Mouse (Mus musculus): Measurements from ENCODE around the gene Tmcc2. TPM values are rescaled to one million over a fixed set of nuclear protein-coding genes. Genes with fewer than 3 reads are reported as not detected.
A peak's percentile ranks its signal among the peaks of the same experiment; 100 is the strongest.

Tmcc2 gene
- polyA plus RNA-seq, 1 experiment from 2014 or later: 12.0 TPM

GRCm38 (mm10) chr1:132315889-132316624 is 75.0 kb downstream of the Tmcc2 start, which contains the start of gene Nuak2:
Nuak2 (plus strand) TSS chr1:132316126.
- Histone ChIP-seq H3K9me3 (ENCODE audit: control insufficient read depth, low read length) (no peaks in the 10 kb centered on the region), H3K27me3 (ENCODE audit: control insufficient read depth, insufficient read depth, low read length) (peaks cover 2% of the 10 kb centered on the region; the same call in 1 of the 2 replicates), H3K4me1 (replicated peaks; ENCODE audit: control insufficient read depth, insufficient read depth, low read length) (peaks cover 21% of the 10 kb centered on the region), H3K36me3 (ENCODE audit: control insufficient read depth, insufficient read depth, low read length) (peaks cover 4% of the 10 kb centered on the region; the same call in 1 of the 2 replicates), H3K4me2 (replicated peaks; ENCODE audit: low read depth, low read length) (peak within 1 kb of the TSS; percentile 85), H3K9ac (ENCODE audit: low read depth, low read length) (peak within 1 kb of the TSS; percentile 85), H3K4me3 (ENCODE audit: low read depth, low read length) (peak within 1 kb of the TSS; percentile 83), H3K27ac (ENCODE audit: low read depth, low read length) (peak within 1 kb of the TSS; percentile 37; the same call in 1 of the 2 replicates)
- WGBS: under 1% methylated on average over 67 of the region's 67 CpGs
- ATAC-seq (ENCODE audit: low FRiP score): peak; percentile 86
- peak; percentile 91 for DNase-seq (ENCODE audit: low spot score)

GRCm38 (mm10) chr1:132312703-132313102 is 78.4 kb downstream of the Tmcc2 start:
- Histone ChIP-seq H3K4me1 (replicated peaks; ENCODE audit: control insufficient read depth, insufficient read depth, low read length) (0 out of 2 replicates have a peak, but pooled peaks cover 2% of the 10 kb centered on the region), H3K4me2 (replicated peaks; ENCODE audit: low read depth, low read length) (no peak overlapping the region), H3K9ac (ENCODE audit: low read depth, low read length) (no peak overlapping the region), H3K36me3 (ENCODE audit: control insufficient read depth, insufficient read depth, low read length) (no peaks in the 10 kb centered on the region), H3K27ac (ENCODE audit: low read depth, low read length) (no peak overlapping the region), H3K27me3 (ENCODE audit: control insufficient read depth, insufficient read depth, low read length) (peaks cover 2% of the 10 kb centered on the region; the same call in 1 of the 2 replicates), H3K9me3 (ENCODE audit: control insufficient read depth, low read length) (no peaks in the 10 kb centered on the region), H3K4me3 (ENCODE audit: low read depth, low read length) (no peak overlapping the region)
- ATAC-seq (ENCODE audit: low FRiP score): 0 out of 2 replicates have a peak, but pooled peaks have one; percentile 17
- 60% methylated on average over 3 of the region's 3 CpGs for WGBS
- DNase-seq (ENCODE audit: low spot score): peak; percentile 83

GRCm38 (mm10) chr1:132312043-132312442 is 79.0 kb downstream of the Tmcc2 start:
- WGBS: 82% methylated on average over 2 of the region's 2 CpGs
- 0 out of 2 replicates have a peak, but pooled peaks cover 2% of the 10 kb centered on the region for H3K4me1 ChIP-seq (replicated peaks; ENCODE audit: control insufficient read depth, insufficient read depth, low read length)
- H3K4me2 ChIP-seq (replicated peaks; ENCODE audit: low read depth, low read length): no peak overlapping the region
- peaks cover 2% of the 10 kb centered on the region; the same call in 1 of the 2 replicates for H3K27me3 ChIP-seq (ENCODE audit: control insufficient read depth, insufficient read depth, low read length)
- H3K36me3 ChIP-seq (ENCODE audit: control insufficient read depth, insufficient read depth, low read length): no peaks in the 10 kb centered on the region
- ATAC-seq (ENCODE audit: low FRiP score) (no peak), DNase-seq (ENCODE audit: low spot score) (no peak)
- no peak overlapping the region for H3K27ac ChIP-seq (ENCODE audit: low read depth, low read length)
- H3K4me3 ChIP-seq (ENCODE audit: low read depth, low read length): no peak overlapping the region
- H3K9ac ChIP-seq (ENCODE audit: low read depth, low read length): no peak overlapping the region
- H3K9me3 ChIP-seq (ENCODE audit: control insufficient read depth, low read length): no peaks in the 10 kb centered on the region

- Histone ChIP-seq H3K9me3 (ENCODE audit: control insufficient read depth, low read length) (no peaks in the 10 kb centered on the region), H3K27ac (ENCODE audit: low read depth, low read length) (no peak overlapping the region), H3K36me3 (ENCODE audit: control insufficient read depth, insufficient read depth, low read length) (no peaks in the 10 kb centered on the region), H3K9ac (ENCODE audit: low read depth, low read length) (no peak overlapping the region), H3K4me2 (replicated peaks; ENCODE audit: low read depth, low read length) (no peak overlapping the region), H3K4me1 (replicated peaks; ENCODE audit: control insufficient read depth, insufficient read depth, low read length) (0 out of 2 replicates have a peak, but pooled peaks cover 2% of the 10 kb centered on the region), H3K27me3 (ENCODE audit: control insufficient read depth, insufficient read depth, low read length) (peaks cover 2% of the 10 kb centered on the region; the same call in 1 of the 2 replicates), H3K4me3 (ENCODE audit: low read depth, low read length) (no peak overlapping the region)
- no peak for ATAC-seq (ENCODE audit: low FRiP score)
- no peak for DNase-seq (ENCODE audit: low spot score)
- 77% methylated on average over 10 of the region's 10 CpGs for WGBS
Measured at GRCm38 (mm10) chr1:132311174-132311859, 79.8 kb downstream of the Tmcc2 start.

GRCm38 (mm10) chr1:132310754-132311153 is 80.3 kb downstream of the Tmcc2 start:
- no peaks in the 10 kb centered on the region for H3K9me3 ChIP-seq (ENCODE audit: control insufficient read depth, low read length)
- 67% methylated on average over 7 of the region's 7 CpGs for WGBS

GRCm38 (mm10) chr1:132308674-132309073 is 82.4 kb downstream of the Tmcc2 start:
- WGBS: 93% methylated on average over 7 of the region's 7 CpGs
- Histone ChIP-seq H3K4me3 (ENCODE audit: low read depth, low read length) (no peak overlapping the region), H3K27ac (ENCODE audit: low read depth, low read length) (no peak overlapping the region), H3K27me3 (ENCODE audit: control insufficient read depth, insufficient read depth, low read length) (no peaks in the 10 kb centered on the region), H3K4me2 (replicated peaks; ENCODE audit: low read depth, low read length) (no peak overlapping the region), H3K36me3 (ENCODE audit: control insufficient read depth, insufficient read depth, low read length) (no peaks in the 10 kb centered on the region), H3K9ac (ENCODE audit: low read depth, low read length) (no peak overlapping the region), H3K4me1 (replicated peaks; ENCODE audit: control insufficient read depth, insufficient read depth, low read length) (no peaks in the 10 kb centered on the region; the same call in 1 of the 2 replicates), H3K9me3 (ENCODE audit: control insufficient read depth, low read length) (no peaks in the 10 kb centered on the region)
- ATAC-seq (ENCODE audit: low FRiP score) (no peak), DNase-seq (ENCODE audit: low spot score) (no peak)

More at GRCm38 (mm10) chr1:132310754-132311153, 80.3 kb downstream of the Tmcc2 start:
- no peak for ATAC-seq (ENCODE audit: low FRiP score)
- no peaks in the 10 kb centered on the region for H3K36me3 ChIP-seq (ENCODE audit: control insufficient read depth, insufficient read depth, low read length)
- 0 out of 2 replicates have a peak, but pooled peaks cover 2% of the 10 kb centered on the region for H3K4me1 ChIP-seq (replicated peaks; ENCODE audit: control insufficient read depth, insufficient read depth, low read length)
- no peak overlapping the region for H3K4me3 ChIP-seq (ENCODE audit: low read depth, low read length)
- H3K27ac ChIP-seq (ENCODE audit: low read depth, low read length): no peak overlapping the region
- H3K27me3 ChIP-seq (ENCODE audit: control insufficient read depth, insufficient read depth, low read length): no peaks in the 10 kb centered on the region; the same call in 1 of the 2 replicates
- no peak for DNase-seq (ENCODE audit: low spot score)
- no peak overlapping the region for H3K4me2 ChIP-seq (replicated peaks; ENCODE audit: low read depth, low read length)
- no peak overlapping the region for H3K9ac ChIP-seq (ENCODE audit: low read depth, low read length)

GRCm38 (mm10) chr1:132307962-132308361 is 83.1 kb downstream of the Tmcc2 start:
- Histone ChIP-seq H3K4me3 (ENCODE audit: low read depth, low read length) (no peak overlapping the region), H3K9me3 (ENCODE audit: control insufficient read depth, low read length) (no peaks in the 10 kb centered on the region), H3K4me1 (replicated peaks; ENCODE audit: control insufficient read depth, insufficient read depth, low read length) (no peaks in the 10 kb centered on the region; the same call in 1 of the 2 replicates), H3K36me3 (ENCODE audit: control insufficient read depth, insufficient read depth, low read length) (no peaks in the 10 kb centered on the region), H3K27ac (ENCODE audit: low read depth, low read length) (no peak overlapping the region), H3K27me3 (ENCODE audit: control insufficient read depth, insufficient read depth, low read length) (no peaks in the 10 kb centered on the region), H3K9ac (ENCODE audit: low read depth, low read length) (no peak overlapping the region), H3K4me2 (replicated peaks; ENCODE audit: low read depth, low read length) (no peak overlapping the region)
- ATAC-seq (ENCODE audit: low FRiP score) (no peak), DNase-seq (ENCODE audit: low spot score) (no peak)
- 86% methylated on average over 6 of the region's 6 CpGs for WGBS

GRCm38 (mm10) chr1:132306808-132307207 is 84.3 kb downstream of the Tmcc2 start:
- H3K27me3 ChIP-seq (ENCODE audit: control insufficient read depth, insufficient read depth, low read length): no peaks in the 10 kb centered on the region
- H3K27ac ChIP-seq (ENCODE audit: low read depth, low read length): no peak overlapping the region
- no peak for ATAC-seq (ENCODE audit: low FRiP score)
- 20% methylated on average over 4 of the region's 4 CpGs for WGBS
- no peaks in the 10 kb centered on the region; the same call in 1 of the 2 replicates for H3K4me1 ChIP-seq (replicated peaks; ENCODE audit: control insufficient read depth, insufficient read depth, low read length)
- H3K9ac ChIP-seq (ENCODE audit: low read depth, low read length): no peak overlapping the region
- H3K9me3 ChIP-seq (ENCODE audit: control insufficient read depth, low read length): no peaks in the 10 kb centered on the region
- H3K4me3 ChIP-seq (ENCODE audit: low read depth, low read length): no peak overlapping the region
- no peak overlapping the region for H3K4me2 ChIP-seq (replicated peaks; ENCODE audit: low read depth, low read length)
- no peaks in the 10 kb centered on the region for H3K36me3 ChIP-seq (ENCODE audit: control insufficient read depth, insufficient read depth, low read length)
- no peak for DNase-seq (ENCODE audit: low spot score)
